Mouse (Mus musculus) urinary bladder, adult 2 months (tissue): Measurements from ENCODE around the gene Ybx2. TPM values are rescaled to one million over a fixed set of nuclear protein-coding genes. Genes with fewer than 3 reads are reported as not detected.

Experiments
- DNase-seq: peaks from one replicate; pipeline ENCODE4 v3.0.0; 2022; ENCODE audit warnings: low spot score
- polyA plus RNA-seq: library from polyadenylated mRNA; depleted of rRNA; stranded (reverse); fragments of >200 nt; gene quantifications from 2 replicates; pipeline ENCODE4 v1.2.3, GENCODE M21; 2012; rRNA removed

The Ybx2 gene
- 3.7 and 6.2 TPM in 2 replicates for polyA plus RNA-seq

DNA sequence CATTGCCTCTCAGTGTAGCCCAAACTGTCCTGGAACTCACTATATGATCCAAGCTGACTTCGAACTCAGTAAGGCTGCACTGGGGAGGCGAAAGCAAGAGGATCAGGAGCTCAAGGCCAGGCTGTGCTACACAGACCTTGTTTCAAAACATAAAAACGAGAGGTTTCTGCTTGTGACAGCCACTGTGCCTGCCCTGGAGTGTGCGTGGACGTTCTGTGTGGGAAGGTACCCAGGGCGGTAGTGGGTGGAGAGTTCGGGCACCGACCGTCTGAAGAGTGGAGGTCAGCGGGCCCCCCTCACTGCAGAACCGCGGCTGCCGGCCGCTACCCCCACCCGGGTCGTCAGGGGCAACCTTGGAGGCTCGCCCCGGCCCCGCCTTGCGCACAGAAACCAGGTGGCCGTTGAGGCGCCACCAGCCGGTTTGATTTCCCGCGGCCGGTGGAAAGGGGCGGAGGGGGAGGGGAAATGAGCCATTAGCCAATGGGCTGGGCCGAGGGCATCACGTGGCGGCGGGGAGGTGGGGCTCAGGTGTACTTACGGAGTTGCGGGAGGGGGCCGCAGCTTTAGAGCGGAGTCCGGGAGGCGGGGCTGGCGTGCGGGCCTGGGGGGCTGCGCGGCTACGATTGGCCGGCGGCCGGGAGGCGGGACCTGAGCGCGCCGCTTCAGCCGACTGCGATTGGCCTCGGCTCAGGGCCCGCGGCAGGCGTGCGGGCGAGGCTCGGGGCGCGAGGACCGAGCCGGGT, at the start of gene Ybx2:
Gene Ybx2, plus strand, starts transcription at position 660 of the 743 bp plus-strand sequence.
- peak; percentile 80 for DNase-seq

DNA sequence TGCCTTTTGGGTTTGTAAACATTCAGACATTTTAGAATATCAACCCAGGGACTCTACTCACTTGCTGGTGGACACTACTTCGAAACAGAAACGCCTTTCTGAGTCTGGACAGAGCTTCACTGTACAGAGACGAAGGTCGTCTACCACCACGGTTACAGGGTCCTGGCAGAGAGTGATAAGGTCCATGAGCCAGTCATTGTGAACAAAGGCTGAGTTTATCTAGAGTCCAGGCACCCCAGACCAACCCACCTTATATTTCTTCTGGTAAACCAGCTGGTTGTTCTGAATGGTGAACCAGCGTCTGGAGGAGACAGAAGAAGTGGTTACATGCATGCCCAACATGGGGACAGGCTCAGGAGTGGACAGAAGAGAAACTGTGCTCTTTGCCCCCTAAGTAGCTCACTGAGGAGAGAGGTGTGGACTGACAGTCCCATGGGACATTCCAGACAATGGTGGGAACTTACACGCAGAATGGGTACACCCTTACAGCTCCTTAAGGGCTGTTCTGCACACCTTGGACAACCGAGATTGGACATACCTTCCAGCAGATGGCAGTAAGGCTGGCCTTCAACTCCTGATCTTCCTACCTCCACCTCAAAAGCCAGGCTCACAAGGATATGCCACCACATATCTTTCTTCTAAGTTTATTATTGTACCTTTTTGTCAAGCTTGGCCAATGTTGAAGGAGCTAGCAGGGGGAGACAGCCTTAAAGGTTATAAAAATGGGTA, 48.5 kb upstream of the Ybx2 start:
- no peak for DNase-seq

DNA sequence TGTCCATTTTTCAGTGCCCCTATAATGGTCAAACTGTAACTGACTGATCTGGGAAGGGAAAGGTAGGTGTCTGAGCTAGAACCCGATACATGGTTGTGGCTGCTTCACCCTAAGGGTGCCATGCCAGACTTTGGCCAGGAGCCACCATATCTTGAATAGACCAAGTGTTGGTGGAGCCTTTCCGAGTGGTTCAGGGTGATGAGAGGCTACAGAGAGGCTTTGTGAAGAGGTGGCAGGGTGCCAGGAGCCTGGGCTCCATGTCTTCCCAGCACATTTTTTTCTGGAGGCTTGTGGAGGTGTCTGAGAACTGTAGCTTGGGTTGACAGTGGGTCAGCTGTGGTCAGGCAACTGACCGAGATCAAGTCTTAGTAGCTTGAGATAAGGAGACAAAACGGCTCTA, 44.1 kb upstream of the Ybx2 start:
- DNase-seq = no peak

DNA sequence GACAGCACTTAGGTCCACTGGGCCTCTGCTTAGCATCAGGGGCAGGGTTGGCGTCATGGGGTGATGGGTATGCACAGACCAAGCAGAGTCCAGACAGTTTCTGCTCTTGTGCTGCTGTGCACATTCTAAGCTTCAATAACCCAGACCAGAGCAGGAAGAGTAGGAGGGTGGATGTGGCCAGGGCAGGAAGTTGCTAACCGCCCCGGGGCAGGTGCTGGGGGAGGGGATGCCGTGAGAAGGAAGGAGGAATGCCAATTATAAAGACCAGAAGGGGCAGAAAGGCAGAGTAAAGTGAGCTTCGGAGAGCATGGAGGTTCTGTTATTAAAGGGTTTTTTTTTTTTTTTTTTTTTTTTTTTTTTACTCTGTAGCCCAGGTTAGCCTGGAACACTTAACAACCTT, 40.9 kb upstream of the Ybx2 start:
- DNase-seq = no peak

DNA sequence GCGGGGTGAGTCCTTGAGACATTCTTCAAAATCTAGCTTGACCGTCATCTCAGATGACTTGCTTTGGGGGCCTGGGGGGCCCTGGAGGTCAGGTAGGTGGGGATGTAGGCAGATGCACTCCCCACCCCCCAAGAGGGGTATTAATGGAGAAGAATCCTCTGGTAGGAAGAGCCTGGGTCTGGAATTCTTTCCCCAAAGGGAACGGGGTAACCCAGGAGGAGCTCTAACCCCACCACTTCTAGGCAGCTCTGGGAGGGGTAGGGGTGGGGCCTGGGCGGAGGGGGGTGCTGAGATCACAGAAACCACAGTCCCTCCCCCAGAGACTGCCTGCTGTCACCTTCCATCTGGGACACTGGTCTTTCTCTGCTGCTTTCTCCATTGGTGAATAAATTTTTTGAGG, 40.3 kb upstream of the Ybx2 start, which contains the start of gene Acap1:
Gene Acap1, minus strand, starts transcription at position 249 of the 400 bp plus-strand sequence.
- no peak for DNase-seq

DNA sequence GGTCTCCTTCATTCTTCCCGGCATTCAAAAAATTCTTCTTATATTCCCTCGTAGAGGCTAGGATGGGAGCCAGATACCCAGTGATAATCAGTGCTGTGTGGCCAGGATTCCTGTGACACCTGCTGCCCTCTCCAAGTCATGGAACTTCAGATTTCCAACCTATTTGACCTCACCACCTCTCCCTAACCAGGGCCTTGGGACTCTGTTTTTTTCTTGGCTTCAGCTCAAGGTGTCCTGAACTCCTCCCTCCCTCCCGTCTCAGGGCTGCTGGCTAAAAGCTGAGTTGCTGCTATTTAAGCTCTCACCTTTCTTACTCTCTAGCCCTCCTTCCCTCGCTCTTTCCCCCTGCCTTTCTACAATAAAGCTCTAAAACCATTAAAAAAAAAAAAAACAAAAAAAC, 35.7 kb upstream of the Ybx2 start:
- DNase-seq = no peak

DNA sequence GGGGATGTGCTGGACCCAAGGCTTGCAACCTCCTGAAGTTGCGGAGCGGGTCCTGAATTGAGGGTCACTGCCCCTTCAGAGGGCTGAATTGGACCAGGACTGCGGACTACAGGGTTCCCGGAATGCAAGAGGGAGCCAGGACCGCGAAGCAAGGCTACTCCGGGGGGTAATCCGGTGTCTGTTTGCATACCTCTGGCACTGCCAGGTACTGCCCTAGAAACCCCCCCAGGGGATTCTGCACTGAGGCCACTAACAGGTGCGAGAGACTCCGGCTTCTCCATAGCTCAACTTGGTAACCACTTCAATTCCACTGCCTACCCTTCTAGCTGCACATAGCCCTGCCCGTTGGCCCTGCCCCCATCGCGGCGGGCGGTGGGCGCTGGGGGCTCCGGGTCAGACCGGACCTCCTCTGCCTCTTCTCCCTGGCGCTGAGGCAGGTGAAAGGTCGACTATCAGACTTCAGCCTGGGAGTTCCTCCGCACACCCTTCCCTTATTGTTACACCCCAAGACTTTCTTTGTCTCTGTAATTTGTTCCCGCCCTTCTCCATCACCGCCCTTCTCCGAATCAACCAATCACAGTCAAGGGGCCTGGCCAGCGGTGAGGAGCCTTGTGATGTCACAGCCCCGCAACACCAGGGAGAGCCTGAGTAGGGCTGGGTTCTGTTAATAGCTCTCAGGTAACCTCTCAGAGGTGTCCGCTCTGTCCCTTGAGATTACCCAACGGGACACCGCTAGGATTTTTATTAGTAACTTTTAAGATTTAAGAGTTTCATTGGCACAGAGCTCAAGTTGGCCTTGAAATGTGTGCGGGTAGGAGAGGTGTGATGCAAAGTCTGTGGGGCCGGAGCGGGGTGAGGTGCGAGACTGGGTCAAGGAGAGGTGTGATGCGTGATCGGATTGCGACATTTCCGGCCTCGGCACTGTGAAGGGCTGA, 34.9 kb upstream of the Ybx2 start, which contains the start of the genes 2810408A11Rik and Neurl4:
Gene 2810408A11Rik, minus strand, starts transcription at position 517 of the 935 bp plus-strand sequence.
Gene Neurl4, plus strand, starts transcription at position 602 of the 935 bp plus-strand sequence.
- DNase-seq = peak; percentile 71

DNA sequence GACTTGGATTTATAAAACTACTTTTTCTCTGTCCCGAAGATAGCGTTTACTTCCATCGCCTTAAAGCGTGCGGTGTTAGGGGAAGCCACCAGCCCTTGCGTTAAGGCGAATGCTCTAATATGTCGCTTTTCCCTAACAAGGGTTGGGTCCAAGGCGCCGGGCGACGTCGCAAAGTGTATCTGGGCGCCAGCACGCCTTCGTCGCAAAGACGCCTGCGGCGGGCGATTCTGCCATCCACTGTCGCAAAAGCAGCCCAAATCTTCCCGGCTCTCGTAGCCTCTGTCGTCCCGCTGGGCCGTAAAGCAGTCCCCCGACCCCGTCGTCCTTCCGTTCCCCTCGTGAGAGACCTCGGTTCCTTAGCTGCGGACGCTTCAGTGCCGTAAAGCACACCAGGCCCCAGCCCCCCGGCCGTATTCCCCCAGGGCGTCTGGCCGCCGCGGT, 34.2 kb upstream of the Ybx2 start:
- peak; percentile 85 for DNase-seq

DNA sequence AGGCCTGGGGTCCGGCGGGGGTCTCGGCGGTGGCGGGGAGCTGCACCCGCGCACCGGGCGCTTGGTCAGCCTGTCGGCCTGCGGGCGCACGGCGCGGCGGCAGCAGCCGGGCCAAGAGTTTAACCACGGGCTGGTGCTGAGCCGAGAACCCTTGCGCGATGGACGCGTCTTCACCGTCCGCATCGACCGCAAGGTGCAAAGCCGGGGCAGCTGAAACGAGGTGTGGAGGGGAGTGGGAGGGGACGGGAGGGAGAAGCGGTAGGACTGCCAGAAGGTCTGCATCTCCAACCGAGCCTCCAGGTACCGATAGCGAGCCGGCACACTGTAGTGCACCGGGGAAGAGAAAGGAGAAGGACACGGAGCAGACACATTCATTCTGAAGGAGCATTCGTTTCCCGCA, 33.6 kb upstream of the Ybx2 start:
- no peak for DNase-seq

DNA sequence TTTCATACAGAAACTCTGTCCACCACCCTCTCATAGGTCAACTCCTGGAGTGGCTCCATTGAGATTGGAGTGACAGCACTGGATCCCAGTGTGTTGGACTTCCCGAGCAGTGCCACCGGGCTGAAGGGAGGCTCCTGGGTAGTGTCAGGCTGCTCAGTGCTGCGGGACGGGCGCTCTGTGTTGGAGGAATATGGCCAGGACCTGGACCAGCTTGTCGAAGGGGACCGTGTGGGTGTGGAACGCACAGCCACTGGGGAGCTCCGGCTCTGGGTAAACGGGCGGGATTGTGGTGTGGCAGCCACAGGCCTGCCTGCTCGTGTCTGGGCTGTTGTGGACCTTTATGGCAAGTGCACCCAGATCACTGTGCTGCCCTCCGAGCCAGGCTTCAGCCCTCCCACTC, 32.6 kb upstream of the Ybx2 start:
- DNase-seq = no peak

DNA sequence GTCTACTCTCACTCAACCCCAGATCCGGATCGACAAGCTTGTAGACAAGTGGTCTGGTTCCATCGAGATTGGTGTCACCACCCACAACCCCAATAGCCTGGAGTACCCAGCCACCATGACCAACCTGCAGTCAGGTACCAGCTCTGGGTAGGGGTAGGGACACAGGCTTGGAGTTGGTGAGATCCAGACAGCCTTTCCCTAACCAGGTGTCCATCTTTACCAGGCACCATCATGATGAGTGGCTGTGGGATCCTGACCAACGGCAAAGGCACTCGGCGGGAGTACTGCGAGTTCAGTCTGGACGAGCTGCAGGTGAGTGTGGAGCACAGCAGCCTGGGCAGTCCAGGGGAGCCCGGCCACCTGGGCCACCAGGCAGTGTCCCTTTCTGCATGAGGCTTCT, 31.3 kb upstream of the Ybx2 start:
- DNase-seq = no peak

DNA sequence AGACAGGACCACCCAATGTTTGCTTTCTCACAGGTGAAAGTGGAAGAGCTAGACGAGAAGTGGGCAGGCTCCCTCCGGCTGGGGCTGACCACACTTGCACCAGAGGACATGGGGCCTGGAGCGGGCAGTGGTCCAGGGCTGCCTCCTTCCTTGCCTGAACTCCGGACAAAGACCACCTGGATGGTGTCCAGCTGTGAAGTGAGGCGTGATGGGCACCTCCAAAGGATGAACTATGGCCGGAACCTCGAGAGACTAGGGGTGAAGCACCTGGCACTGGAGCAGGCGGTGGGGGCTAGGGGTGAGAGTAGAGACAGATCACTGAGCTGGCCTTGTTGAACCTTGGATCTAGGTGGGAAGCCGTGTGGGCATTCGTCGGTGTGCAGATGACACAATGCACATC, 27.0 kb upstream of the Ybx2 start:
- no peak for DNase-seq

DNA sequence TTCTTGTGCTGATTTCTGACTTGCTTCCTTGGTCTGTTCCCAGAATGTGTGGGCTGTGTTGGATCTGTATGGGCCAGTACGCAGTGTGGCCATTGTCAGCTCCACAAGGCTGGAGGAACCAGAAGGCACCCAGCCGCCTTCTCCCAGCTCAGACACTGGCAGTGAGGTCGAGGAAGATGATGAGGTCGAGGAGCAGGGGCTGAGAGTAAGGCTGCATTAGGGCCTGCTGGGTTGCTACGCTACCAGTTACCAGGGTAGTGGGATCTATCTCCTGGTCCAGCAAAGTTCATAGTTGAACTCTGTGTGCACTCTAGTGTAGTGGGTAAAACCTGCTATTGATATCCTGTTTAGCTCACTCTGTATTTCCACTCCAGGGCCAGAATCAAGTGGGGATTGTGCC, 26.4 kb upstream of the Ybx2 start:
- DNase-seq = no peak

DNA sequence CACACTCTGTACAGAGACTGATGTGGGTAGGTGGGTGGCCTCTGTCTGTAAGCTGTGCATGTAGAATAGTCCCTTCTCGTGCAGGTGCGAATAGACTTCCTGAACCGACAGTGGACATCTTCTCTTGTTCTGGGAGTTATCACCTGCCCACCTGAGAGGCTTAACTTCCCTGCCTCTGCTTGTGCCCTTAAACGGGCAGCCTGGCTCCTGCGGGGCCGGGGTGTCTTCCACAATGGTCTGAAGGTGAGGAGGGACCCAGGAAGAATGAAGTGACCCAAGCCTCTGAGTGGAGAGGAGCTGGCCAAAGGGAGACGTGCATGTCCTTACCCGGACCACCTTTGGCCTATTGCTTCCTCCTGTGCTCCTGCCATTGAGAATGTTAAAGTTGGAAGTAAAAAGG, 25.4 kb upstream of the Ybx2 start:
- no peak for DNase-seq

DNA sequence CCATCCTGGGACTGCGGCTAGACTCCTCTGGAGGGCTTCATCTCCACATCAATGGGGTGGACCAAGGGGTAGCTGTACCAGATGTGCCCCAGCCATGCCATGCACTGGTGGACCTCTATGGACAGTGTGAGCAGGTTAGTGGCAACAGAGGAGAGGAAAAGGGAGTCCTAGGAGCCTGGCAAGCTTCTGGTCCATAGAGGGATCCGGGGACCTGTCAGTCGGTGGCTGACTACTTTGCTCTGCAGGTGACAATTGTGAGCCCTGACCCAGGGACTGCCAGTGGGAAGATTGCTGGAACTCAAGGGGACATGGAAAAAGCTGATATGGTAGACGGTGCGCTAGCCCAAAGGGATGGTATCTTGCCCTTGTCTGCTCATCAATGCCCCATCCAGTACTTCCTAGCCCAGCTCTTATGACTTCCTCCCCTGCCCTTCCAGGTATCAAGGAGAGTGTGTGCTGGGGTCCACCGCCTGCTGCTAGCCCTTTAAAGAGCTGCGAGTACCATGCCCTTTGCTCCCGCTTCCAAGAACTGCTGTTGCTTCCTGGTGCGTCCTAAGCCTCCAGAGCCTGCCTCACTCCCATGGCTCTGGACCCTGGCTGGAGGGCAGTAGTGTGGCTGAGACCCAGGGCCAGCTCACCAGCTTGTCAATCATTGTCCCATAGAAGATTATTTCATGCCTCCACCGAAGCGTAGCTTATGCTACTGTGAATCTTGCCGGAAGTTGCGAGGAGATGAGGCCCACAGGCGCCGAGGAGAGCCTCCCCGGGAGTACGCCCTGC, 24.6 kb upstream of the Ybx2 start:
- DNase-seq = no peak

DNA sequence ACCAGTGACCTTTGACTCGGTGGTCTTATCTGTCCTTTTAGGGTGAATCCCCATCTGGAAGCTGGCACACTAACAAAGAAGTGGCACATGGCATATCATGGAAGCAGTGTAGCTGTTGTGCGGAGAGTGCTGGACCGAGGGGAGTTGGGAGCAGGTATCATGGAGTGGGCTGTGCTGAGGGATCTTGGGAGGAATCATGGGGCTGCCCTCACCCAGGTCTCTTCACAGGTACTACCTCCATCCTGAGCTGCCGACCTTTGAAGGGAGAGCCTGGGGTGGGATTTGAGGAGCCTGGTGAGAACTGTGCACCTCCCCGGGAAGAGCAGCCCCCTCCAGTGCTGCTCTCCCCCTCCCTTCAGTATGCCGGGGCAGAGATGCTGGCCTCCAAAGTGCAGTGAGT, 23.9 kb upstream of the Ybx2 start:
- DNase-seq = no peak

DNA sequence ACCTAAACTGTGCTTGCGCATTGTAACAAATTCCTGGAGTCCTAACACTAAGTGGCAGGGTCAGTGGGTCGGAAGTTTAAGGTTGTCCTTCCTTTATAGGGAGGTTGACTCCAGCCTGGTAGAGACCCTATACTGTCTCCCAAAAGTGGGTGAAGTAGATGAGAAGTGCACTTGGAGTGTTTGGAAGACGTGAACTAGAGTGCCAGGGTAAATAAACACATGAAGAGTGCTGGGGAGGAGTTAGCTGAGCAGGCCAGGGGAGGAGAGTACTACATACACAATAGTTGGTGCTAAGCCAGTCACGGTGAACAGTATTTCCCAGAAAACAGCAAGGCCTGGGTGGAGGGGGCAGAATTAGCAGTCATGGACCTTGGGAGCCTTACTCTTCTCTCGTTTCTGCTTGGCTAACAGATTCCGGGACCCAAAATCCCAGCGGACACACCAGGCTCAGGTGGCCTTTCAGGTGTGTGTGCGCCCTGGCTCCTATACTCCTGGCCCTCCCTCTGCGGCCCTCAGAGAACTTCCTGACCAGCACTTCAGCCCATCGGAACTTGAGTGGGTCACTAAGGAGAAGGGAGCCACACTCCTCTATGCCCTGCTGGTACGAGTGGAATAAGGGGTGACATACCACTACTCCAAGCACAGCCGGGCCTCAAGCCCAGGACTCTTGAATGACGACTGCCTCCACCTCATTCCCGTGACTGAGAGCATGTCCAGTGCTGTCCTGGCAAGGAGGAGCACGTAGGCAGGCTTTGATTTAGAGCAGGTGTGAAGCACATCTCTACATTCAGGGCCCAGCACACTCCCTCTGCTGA, 22.7 kb upstream of the Ybx2 start:
- DNase-seq = no peak

DNA sequence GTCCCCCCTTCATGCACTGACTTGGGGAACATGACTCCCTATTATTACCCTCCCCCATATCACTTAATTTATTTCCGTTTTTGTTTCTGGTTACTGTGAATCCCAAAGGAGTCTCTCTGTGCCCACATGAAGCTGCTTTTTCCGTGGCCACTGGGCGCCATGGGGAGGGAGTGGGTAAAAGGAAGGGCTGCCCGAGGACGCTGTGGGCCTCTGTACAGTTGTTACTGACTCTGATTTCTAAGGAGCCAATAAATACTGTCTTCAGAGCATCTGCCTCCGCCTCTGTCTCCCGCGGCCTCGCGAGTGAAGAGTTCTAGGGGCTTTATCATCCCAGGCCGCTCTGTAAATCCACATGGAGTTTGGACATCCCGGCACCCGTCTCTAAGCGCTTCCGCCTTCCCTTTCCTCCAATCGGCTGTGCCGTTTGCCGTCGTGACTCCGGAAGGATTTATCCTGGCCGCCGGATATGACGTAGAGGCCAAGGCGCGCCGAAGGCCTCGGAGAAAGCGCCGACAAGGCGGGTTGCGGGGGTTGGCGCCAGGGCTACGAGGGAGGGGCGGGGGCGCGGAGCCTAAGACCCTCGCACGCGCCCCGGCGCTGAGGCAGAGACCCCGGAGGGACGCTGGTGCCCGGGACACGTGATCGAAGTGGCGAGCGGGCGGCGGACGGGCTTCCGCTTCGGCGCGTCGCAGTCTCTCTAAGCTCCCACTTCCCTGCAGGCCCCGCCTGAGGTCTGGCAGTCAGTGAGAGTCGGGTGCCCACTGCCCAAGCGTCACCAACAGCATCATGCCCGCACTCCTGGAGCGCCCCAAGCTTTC, 21.8 kb upstream of the Ybx2 start, which contains the start of gene Gps2:
Gene Gps2, plus strand, starts transcription at position 335 of the 818 bp plus-strand sequence.
- DNase-seq = peak; percentile 89

DNA sequence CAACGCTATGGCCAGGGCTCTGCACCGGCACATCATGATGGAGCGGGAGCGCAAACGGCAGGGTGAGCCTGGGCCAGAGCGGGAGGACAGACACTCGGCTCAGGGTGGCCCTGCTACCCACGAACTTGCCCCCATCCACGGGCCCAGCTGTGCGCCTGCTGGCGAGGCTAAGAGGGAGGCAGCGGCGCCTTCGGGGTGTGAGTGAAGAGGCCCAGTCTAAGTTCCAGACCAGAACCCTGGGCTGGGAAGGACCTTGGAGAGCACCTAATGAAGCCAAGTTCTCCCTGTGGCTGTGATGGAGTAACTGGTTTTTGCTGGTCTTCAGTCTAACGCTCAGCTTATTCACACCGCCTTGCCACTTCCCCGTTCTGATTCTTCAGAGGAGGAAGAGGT, 21.2 kb upstream of the Ybx2 start:
- no peak for DNase-seq
